Mouse (Mus musculus): ENCODE measurements around the gene Cebpzos. TPM values are rescaled to one million over a fixed set of nuclear protein-coding genes. Genes with fewer than 3 reads are reported as not detected.

Gene Cebpzos
- polyA plus RNA-seq, 1 experiment from 2014 or later, result 101 TPM

DNA sequence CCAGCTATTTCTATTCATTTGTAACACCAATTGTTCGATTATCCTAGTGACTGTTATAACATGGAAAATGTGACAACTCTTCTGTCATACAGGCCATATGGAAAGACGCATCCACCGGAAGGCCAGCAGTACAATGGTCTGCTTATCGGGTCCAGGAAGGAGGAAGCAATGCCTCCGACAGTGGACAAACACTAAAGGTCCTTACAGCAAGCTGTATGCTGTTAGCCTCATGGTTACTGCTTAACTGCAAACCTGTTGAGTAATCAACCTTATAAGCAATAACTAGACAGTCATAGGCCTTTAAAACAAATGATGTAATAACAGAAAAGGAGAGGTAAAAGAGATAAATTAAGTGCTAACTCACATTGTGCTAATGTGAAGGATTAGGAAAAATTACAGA, 34.9 kb downstream of the Cebpzos start:
- H3K27me3 ChIP-seq (replicated peaks), result no peaks in the 10 kb centered on the region
- WGBS, result 96% methylated on average over 5 of the region's 5 CpGs
- H3K4me1 ChIP-seq, result no peaks in the 10 kb centered on the region
- no peak for ATAC-seq (ENCODE audit: low FRiP score, low read depth)
- no peak overlapping the region for H3K27ac ChIP-seq
- no peaks in the 10 kb centered on the region for H3K9me3 ChIP-seq
- no peak overlapping the region for H3K9ac ChIP-seq
- peaks cover 71% of the 10 kb centered on the region for H3K36me3 ChIP-seq
- no peak overlapping the region for H3K4me3 ChIP-seq
- no peak overlapping the region for H3K4me2 ChIP-seq (replicated peaks)

DNA sequence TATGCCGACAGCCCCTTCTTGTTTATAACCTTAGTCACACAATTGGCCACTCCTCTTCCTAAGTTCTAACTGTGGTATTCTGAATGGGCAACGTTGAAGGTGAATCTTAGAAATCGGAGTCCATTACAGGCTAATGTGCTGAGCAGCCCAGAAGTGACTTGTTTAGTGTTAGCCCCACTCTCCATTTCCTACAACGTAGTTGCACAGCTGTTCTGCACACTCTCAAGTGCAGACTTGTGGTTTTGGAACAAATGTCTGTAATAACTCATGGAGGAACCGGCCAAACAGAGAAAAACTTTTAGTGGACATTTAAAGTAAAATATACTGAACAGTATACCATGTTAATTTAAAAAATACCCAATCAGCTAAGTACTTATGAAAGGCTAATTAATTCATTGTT, 35.8 kb downstream of the Cebpzos start:
- 90% methylated on average over 5 of the region's 5 CpGs for WGBS
- Histone ChIP-seq H3K4me3 (no peak overlapping the region), H3K27me3 (replicated peaks) (no peaks in the 10 kb centered on the region), H3K36me3 (peaks cover 69% of the 10 kb centered on the region), H3K4me2 (replicated peaks) (no peak overlapping the region), H3K9me3 (no peaks in the 10 kb centered on the region), H3K27ac (no peak overlapping the region), H3K4me1 (no peaks in the 10 kb centered on the region), H3K9ac (no peak overlapping the region)
- ATAC-seq (ENCODE audit: low FRiP score, low read depth), result no peak

DNA sequence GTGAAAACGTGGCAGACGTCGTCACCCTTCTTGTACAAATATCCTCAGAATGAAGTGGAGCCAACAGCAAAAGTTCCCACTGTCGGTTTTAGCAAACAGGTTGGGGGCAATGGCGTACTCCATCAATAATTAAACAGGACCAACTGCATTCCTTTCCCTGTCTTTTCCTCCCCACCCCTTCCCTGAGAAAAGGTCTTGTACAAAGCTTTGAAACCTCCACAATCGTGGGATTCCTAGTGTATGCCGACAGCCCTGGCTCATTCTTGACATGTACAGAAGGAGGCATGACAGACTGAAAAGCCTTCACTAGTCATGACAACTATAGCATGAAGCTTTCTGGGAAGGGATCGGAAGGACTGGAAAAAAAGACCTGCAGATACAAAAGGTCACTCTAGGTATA, 36.9 kb downstream of the Cebpzos start:
- H3K4me3 ChIP-seq, result no peak overlapping the region
- H3K27me3 ChIP-seq (replicated peaks), result no peaks in the 10 kb centered on the region
- no peak overlapping the region for H3K9ac ChIP-seq
- ATAC-seq (ENCODE audit: low FRiP score, low read depth), result no peak
- H3K27ac ChIP-seq, result no peak overlapping the region
- whole genome bisulfite sequencing, result 91% methylated on average over 8 of the region's 8 CpGs
- no peaks in the 10 kb centered on the region for H3K4me1 ChIP-seq
- H3K4me2 ChIP-seq (replicated peaks), result no peak overlapping the region
- H3K9me3 ChIP-seq, result no peaks in the 10 kb centered on the region
- peaks cover 69% of the 10 kb centered on the region for H3K36me3 ChIP-seq

DNA sequence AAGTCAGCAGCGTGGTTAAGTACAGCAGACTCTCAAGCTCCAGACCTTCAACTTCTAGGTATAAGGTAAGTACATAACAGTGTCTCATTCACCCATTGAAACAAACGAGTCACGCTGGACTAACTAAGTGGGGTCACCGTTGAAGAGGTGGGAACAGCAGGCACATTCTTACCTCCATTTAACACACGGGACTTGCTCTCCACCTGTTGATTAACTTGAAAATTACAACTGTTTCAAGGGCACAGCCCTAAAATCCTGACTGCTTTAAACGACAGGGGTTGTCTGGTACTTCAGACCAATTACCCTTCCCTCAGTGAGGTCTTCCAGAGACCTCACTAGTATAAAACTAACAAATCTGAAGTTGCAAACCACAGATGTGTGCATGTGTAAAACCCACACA, 43.2 kb downstream of the Cebpzos start:
- Histone ChIP-seq H3K27me3 (replicated peaks) (no peaks in the 10 kb centered on the region), H3K9ac (no peak overlapping the region), H3K27ac (no peak overlapping the region), H3K4me3 (no peak overlapping the region), H3K4me1 (no peaks in the 10 kb centered on the region), H3K9me3 (no peaks in the 10 kb centered on the region), H3K4me2 (replicated peaks) (no peak overlapping the region), H3K36me3 (peaks cover 62% of the 10 kb centered on the region)
- no peak for ATAC-seq (ENCODE audit: low FRiP score, low read depth)
- 81% methylated on average over 6 of the region's 6 CpGs for WGBS

DNA sequence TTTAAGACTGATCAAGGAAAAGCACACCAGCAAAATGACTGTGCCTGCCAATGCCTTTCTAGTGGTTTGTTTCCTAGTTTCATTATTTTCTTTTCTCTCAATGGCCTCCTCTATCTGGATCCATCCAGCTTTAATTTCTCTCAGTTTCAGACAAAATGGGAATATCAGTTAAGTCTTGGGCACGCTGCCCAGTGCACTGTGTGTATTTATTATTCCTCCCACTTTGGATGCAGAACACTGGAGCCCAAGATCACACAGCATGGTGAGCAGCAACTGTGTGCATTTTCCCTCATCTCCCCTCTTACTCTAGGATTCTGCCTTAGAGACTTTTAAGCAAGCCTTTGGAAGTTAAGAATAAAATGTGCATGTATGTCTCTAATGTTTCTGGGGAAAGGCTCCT, 48.1 kb downstream of the Cebpzos start:
- no peak overlapping the region for H3K4me3 ChIP-seq
- H3K9ac ChIP-seq, result no peak overlapping the region
- 91% methylated on average over 1 of the region's 1 CpGs for WGBS
- peaks cover 40% of the 10 kb centered on the region for H3K36me3 ChIP-seq
- H3K27ac ChIP-seq, result no peak overlapping the region
- no peak for ATAC-seq (ENCODE audit: low FRiP score, low read depth)
- H3K27me3 ChIP-seq (replicated peaks), result no peaks in the 10 kb centered on the region
- H3K4me2 ChIP-seq (replicated peaks), result no peak overlapping the region
- no peaks in the 10 kb centered on the region for H3K9me3 ChIP-seq
- no peaks in the 10 kb centered on the region for H3K4me1 ChIP-seq

DNA sequence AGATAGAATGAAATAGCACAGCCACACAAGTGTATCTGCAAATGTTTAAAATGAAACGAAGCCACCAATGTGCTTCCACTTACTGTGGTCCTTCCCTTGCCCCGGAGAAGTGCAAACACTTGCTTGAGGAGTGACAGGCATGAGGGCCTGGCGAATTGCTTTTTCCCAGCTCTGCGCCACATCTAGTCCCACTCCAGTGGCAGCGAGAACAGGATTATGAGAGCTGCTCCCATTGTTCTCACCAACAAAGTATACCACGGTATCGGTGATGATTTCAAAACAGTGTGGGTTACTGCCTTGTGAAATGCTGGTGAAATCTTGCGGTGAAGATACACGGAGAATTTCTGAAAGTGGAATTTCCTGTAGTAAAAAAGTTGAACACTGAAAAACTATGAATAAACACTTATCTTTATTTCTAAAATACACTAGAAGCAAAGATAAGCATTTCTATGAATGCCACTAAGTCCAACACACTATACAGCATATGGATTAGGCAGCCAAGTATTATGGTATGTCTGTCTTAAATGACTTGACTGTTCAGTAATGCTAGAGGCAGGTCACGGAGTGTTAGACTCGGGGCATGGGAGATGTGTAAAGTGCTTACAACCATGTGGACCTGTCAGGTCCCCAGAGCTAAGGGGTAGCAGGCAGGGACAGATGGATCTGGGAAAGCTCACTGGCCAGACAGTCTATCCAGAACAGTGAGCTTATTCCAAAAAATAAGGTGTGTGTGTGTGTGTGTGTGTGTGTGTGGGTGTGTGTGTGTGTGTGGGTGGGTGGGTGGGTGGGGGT, 50.0 kb downstream of the Cebpzos start:
- Histone ChIP-seq H3K9me3 (no peaks in the 10 kb centered on the region), H3K4me1 (no peaks in the 10 kb centered on the region), H3K4me2 (replicated peaks) (no peak overlapping the region), H3K36me3 (peaks cover 28% of the 10 kb centered on the region), H3K9ac (no peak overlapping the region), H3K4me3 (no peak overlapping the region), H3K27me3 (replicated peaks) (no peaks in the 10 kb centered on the region), H3K27ac (no peak overlapping the region)
- no peak for ATAC-seq (ENCODE audit: low FRiP score, low read depth)
- 95% methylated on average over 11 of the region's 11 CpGs for WGBS

DNA sequence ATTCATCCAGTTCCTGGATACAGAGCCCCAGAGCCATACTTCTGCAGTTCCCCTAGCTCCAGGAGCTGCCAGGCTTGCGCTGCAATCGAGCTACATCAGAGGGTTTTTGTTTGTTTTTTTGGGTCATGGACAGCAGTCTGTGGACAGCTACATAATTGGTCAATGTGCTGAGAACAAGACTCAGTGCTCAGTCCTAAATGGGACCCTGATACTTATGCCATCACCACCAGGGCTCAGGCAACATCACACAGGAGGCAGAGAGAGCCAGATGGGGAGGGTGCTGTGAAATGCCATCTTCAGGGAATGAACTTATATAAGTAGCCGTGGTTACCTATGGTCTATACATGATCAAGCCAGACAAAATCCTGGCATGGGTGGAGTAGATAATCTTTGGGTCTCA, 52.2 kb downstream of the Cebpzos start:
- no peak overlapping the region for H3K27ac ChIP-seq
- H3K4me1 ChIP-seq, result no peaks in the 10 kb centered on the region
- H3K9me3 ChIP-seq, result no peaks in the 10 kb centered on the region
- no peak overlapping the region for H3K4me2 ChIP-seq (replicated peaks)
- H3K36me3 ChIP-seq, result peaks cover 29% of the 10 kb centered on the region
- H3K4me3 ChIP-seq, result no peak overlapping the region
- H3K27me3 ChIP-seq (replicated peaks), result no peaks in the 10 kb centered on the region
- no peak for ATAC-seq (ENCODE audit: low FRiP score, low read depth)
- 89% methylated on average over 3 of the region's 3 CpGs for WGBS
- H3K9ac ChIP-seq, result no peak overlapping the region

Other genes with a start within 250 kb of the Cebpzos start
- gene Strn, start 179.3 kb upstream of the Cebpzos start, polyA plus RNA-seq (2016; fragmentation: Nextera tagmentation; extraction: Ambion mirVana), result 6.3 and 7.0 TPM in 2 replicates
- gene Heatr5b, start 81.1 kb upstream of the Cebpzos start, polyA plus RNA-seq (2016; fragmentation: Nextera tagmentation; extraction: Ambion mirVana), result 23.6 and 24.7 TPM in 2 replicates
- gene Gpatch11, start 80.9 kb upstream of the Cebpzos start, polyA plus RNA-seq (2016; fragmentation: Nextera tagmentation; extraction: Ambion mirVana), result 51.7 and 53.7 TPM in 2 replicates
- 4.3 and 5.5 TPM in 2 replicates for gene Eif2ak2, start 33.9 kb upstream of the Cebpzos start, polyA plus RNA-seq (2016; fragmentation: Nextera tagmentation; extraction: Ambion mirVana)
- gene Sult6b1, start 9.5 kb upstream of the Cebpzos start, polyA plus RNA-seq (2016; fragmentation: Nextera tagmentation; extraction: Ambion mirVana), result not detected in 2 replicates
- gene Cebpz, start 20.6 kb downstream of the Cebpzos start, polyA plus RNA-seq (2016; fragmentation: Nextera tagmentation; extraction: Ambion mirVana), result 58.5 and 60.1 TPM in 2 replicates
- gene Ndufaf7, start 20.6 kb downstream of the Cebpzos start, polyA plus RNA-seq (2016; fragmentation: Nextera tagmentation; extraction: Ambion mirVana), result 49.5 and 51.1 TPM in 2 replicates
- gene Prkd3, start 104.3 kb downstream of the Cebpzos start, polyA plus RNA-seq (2016; fragmentation: Nextera tagmentation; extraction: Ambion mirVana), result 35.6 and 36.8 TPM in 2 replicates
- gene Qpct, start 135.4 kb downstream of the Cebpzos start, polyA plus RNA-seq (2016; fragmentation: Nextera tagmentation; extraction: Ambion mirVana), result 8.2 and 9.2 TPM in 2 replicates

Measured in neural tube, embryonic 12.5 days (tissue).